Mouse (Mus musculus): Measurements from ENCODE around the gene Gngt2. TPM values are rescaled to one million over a fixed set of nuclear protein-coding genes. Genes with fewer than 3 reads are reported as not detected.

The Gngt2 gene
- total and polyA plus RNA-seq, 3 experiments = 10.2 to 24.4 (median 19.0) TPM

DNA sequence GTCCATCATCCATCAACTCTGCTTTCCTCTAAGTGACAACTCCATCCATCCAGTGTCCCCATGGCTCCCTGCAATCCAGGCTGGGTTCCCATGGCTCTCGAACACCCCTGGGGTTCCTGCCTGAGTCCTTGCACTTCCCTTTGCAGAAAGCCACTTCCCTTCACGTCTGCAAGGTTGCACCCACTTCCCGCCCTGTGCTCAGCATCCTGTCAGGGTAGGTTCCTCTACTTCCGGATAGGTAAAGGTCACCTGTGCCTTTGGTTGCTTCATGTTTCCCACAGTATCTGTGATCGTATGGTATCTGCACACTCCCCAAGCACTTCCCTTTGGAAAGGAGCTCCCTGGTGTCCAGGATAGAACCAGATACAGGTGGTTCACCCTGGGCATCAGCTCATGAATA lies 32.0 kb upstream of the Gngt2 start:
- no peaks in the 10 kb centered on the region for H3K79me2 ChIP-seq (replicated peaks; ENCODE audit: control insufficient read depth, insufficient read depth, low read length)
- peaks cover 9% of the 10 kb centered on the region for H3K4me1 ChIP-seq (ENCODE audit: control insufficient read depth, insufficient read depth, low read length)
- H3K27me3 ChIP-seq (ENCODE audit: control insufficient read depth, insufficient read depth, low read length) = no peaks in the 10 kb centered on the region
- TF ChIP-seq CTCF (IDR thresholded peaks at IDR 0.05) (no peak), EP300 (IDR thresholded peaks at IDR 0.05; ENCODE audit: insufficient read depth, low read depth, low read length) (no peak), POLR2A (IDR thresholded peaks at IDR 0.05; ENCODE audit: insufficient read depth, low read depth, low read length) (no peak)
- 44% methylated on average over 5 of the region's 5 CpGs for WGBS
- no peaks in the 10 kb centered on the region for H3K36me3 ChIP-seq (ENCODE audit: control insufficient read depth, insufficient read depth, low read length)
- H3K27ac ChIP-seq = no peak overlapping the region
- DNase-seq = no peak
- H3K9ac ChIP-seq (ENCODE audit: low read depth, low read length) = no peak overlapping the region
- H3K4me3 ChIP-seq = no peak overlapping the region
- intact Hi-C loops (cut with DNase I) = no loop called here

DNA sequence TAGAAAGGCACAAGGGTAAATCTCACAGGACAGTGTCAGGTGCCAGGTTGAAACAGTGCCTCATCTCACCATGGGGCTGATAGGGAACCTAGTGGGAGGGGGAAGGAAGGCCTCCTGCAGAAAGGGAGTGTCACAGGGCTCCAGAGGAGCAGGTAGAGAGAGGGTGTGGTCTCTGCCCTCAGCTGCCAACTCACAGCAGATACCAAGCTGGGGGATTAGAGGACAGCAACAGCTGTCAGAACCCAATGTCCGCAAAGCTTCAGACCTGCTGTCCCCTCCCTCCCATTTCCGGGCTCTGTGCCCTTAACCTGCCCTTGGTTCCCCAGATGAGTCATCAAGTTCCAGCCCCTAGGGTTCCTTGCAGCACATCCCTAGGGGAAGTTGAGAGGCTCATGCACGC lies 31.5 kb upstream of the Gngt2 start:
- no peak overlapping the region for H3K4me3 ChIP-seq
- no peak for TF ChIP-seq POLR2A (IDR thresholded peaks at IDR 0.05; ENCODE audit: insufficient read depth, low read depth, low read length)
- TF ChIP-seq EP300 (IDR thresholded peaks at IDR 0.05; ENCODE audit: insufficient read depth, low read depth, low read length) = 0 out of 2 replicates have a peak, but pooled peaks have one; percentile 33
- no peak for TF ChIP-seq CTCF (IDR thresholded peaks at IDR 0.05)
- DNase-seq = no peak
- no peaks in the 10 kb centered on the region for H3K79me2 ChIP-seq (replicated peaks; ENCODE audit: control insufficient read depth, insufficient read depth, low read length)
- H3K27me3 ChIP-seq (ENCODE audit: control insufficient read depth, insufficient read depth, low read length) = no peaks in the 10 kb centered on the region
- intact Hi-C loops (cut with DNase I) = no loop called here
- no peak overlapping the region; the same call in 1 of the 2 replicates for H3K27ac ChIP-seq
- H3K4me1 ChIP-seq (ENCODE audit: control insufficient read depth, insufficient read depth, low read length) = peaks cover 9% of the 10 kb centered on the region
- WGBS = 17% methylated on average over 3 of the region's 3 CpGs
- no peaks in the 10 kb centered on the region for H3K36me3 ChIP-seq (ENCODE audit: control insufficient read depth, insufficient read depth, low read length)
- H3K9ac ChIP-seq (ENCODE audit: low read depth, low read length) = no peak overlapping the region

DNA sequence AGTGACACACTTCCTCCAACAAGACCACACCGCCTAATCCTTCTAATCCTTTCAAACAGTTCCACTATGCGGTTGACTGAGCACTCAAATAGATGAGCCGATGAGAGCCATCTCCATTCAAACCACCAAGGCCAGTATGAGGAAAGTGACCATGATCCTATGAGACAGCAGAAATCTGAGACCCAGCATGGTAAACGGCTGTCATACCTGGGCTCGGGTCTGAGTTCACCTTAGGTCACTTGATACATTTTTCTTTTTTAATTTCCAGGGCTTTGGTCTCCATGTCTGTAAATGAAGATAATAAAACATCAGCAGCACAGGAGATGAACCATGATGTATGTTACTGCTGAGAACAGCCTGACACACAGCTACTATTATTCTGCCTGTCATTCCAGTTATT lies 29.1 kb upstream of the Gngt2 start:
- Histone ChIP-seq H3K4me1 (ENCODE audit: control insufficient read depth, insufficient read depth, low read length) (peaks cover 9% of the 10 kb centered on the region), H3K9ac (ENCODE audit: low read depth, low read length) (no peak overlapping the region), H3K27me3 (ENCODE audit: control insufficient read depth, insufficient read depth, low read length) (no peaks in the 10 kb centered on the region), H3K4me3 (no peak overlapping the region), H3K79me2 (replicated peaks; ENCODE audit: control insufficient read depth, insufficient read depth, low read length) (no peaks in the 10 kb centered on the region), H3K27ac (no peak overlapping the region), H3K36me3 (ENCODE audit: control insufficient read depth, insufficient read depth, low read length) (no peaks in the 10 kb centered on the region)
- 97% methylated on average over 5 of the region's 5 CpGs for WGBS
- intact Hi-C loops (cut with DNase I) = no loop called here
- no peak for DNase-seq
- no peak for TF ChIP-seq POLR2A (IDR thresholded peaks at IDR 0.05; ENCODE audit: insufficient read depth, low read depth, low read length)

DNA sequence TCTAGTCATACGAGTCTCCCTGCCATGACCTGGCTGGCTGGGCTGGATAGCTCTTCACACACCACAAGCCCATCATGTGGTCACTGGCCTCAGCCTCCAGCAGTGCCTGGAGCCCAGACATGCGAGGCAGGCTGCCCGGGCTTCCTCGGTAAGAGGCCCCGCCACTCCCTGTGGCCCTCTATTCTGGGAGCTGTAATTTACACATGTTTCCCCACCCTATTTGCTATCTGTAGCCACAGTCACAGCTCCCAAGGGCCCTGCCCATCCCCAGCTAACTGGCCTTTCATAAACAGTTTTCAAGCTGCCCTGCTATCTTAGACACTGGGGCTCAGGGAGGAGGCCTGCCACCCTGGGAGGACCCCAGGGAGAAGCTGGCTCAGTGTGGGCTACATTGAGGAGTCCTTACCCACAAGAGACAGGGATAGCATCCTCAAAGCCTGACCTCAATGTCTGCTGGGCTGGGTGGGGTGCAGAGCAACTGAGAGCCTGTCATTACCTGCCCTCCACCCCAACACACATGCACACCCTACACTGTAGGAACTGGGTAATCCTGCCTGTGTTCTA lies 28.5 kb upstream of the Gngt2 start:
- Histone ChIP-seq H3K27me3 (ENCODE audit: control insufficient read depth, insufficient read depth, low read length) (no peaks in the 10 kb centered on the region), H3K9ac (ENCODE audit: low read depth, low read length) (no peak overlapping the region), H3K4me3 (no peak overlapping the region), H3K79me2 (replicated peaks; ENCODE audit: control insufficient read depth, insufficient read depth, low read length) (no peaks in the 10 kb centered on the region), H3K4me1 (ENCODE audit: control insufficient read depth, insufficient read depth, low read length) (peaks cover 9% of the 10 kb centered on the region), H3K36me3 (ENCODE audit: control insufficient read depth, insufficient read depth, low read length) (no peaks in the 10 kb centered on the region), H3K27ac (peak overlapping the region; percentile 40)
- peak in 1 of 2 experiments; percentile 70 for DNase-seq
- WGBS = 29% methylated on average over 5 of the region's 5 CpGs
- no peak for TF ChIP-seq POLR2A (IDR thresholded peaks at IDR 0.05; ENCODE audit: insufficient read depth, low read depth, low read length)
- no peak for TF ChIP-seq EP300 (IDR thresholded peaks at IDR 0.05; ENCODE audit: insufficient read depth, low read depth, low read length)
- TF ChIP-seq CTCF (IDR thresholded peaks at IDR 0.05) = no peak
- intact Hi-C loops (cut with DNase I) = no loop called here

DNA sequence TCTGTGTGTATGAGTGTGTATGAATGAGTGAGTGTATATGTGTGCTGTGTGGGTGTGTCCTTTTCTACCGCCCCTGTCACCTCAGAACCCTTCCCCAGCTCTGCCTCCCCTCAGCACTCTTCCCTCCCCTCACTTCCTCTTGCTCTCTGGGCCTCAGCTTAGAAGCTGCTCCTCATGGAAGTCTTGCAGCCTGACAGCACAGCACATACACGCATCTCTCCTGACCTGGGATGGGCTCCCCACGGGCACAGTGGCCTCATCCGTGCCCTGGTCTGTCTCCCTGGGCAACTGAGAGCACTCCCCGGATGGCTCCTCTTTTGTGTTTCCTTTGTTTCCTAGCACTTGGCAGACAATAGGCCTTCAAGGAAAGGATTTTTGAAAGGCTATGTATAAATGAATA lies 27.4 kb upstream of the Gngt2 start:
- Histone ChIP-seq H3K36me3 (ENCODE audit: control insufficient read depth, insufficient read depth, low read length) (no peaks in the 10 kb centered on the region), H3K4me3 (no peak overlapping the region), H3K4me1 (ENCODE audit: control insufficient read depth, insufficient read depth, low read length) (peaks cover 9% of the 10 kb centered on the region), H3K9ac (ENCODE audit: low read depth, low read length) (no peak overlapping the region), H3K27ac (no peak overlapping the region), H3K27me3 (ENCODE audit: control insufficient read depth, insufficient read depth, low read length) (no peaks in the 10 kb centered on the region), H3K79me2 (replicated peaks; ENCODE audit: control insufficient read depth, insufficient read depth, low read length) (no peaks in the 10 kb centered on the region)
- TF ChIP-seq POLR2A (IDR thresholded peaks at IDR 0.05; ENCODE audit: insufficient read depth, low read depth, low read length) (no peak), CTCF (IDR thresholded peaks at IDR 0.05) (no peak), EP300 (IDR thresholded peaks at IDR 0.05; ENCODE audit: insufficient read depth, low read depth, low read length) (no peak)
- intact Hi-C loops (cut with DNase I) = no loop called here
- WGBS = 44% methylated on average over 5 of the region's 5 CpGs
- DNase-seq = no peak

DNA sequence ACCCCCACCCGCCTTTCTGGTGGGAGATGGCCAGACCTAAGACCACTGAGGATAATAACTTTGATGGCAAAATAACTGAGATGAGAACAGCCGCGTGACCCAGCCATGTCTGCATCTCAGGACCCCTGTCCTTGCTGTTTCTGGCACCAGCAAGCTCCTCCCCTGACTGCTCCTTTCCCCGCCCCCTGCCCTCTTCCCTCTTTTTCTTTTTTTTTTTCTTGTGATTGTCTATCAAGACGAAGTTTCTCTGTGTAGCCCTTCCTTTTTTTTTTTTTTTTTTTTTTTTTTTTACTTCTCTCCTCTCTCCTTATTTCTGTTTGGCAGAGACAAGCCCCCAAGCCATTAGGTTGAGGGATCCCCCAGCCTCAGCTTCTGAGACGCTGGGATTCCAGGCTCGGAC lies 26.2 kb upstream of the Gngt2 start:
- Histone ChIP-seq H3K79me2 (replicated peaks; ENCODE audit: control insufficient read depth, insufficient read depth, low read length) (no peaks in the 10 kb centered on the region), H3K27me3 (ENCODE audit: control insufficient read depth, insufficient read depth, low read length) (no peaks in the 10 kb centered on the region), H3K4me3 (no peak overlapping the region), H3K9ac (ENCODE audit: low read depth, low read length) (no peak overlapping the region), H3K27ac (no peak overlapping the region), H3K36me3 (ENCODE audit: control insufficient read depth, insufficient read depth, low read length) (no peaks in the 10 kb centered on the region), H3K4me1 (ENCODE audit: control insufficient read depth, insufficient read depth, low read length) (peaks cover 2% of the 10 kb centered on the region)
- TF ChIP-seq CTCF (IDR thresholded peaks at IDR 0.05) (no peak), POLR2A (IDR thresholded peaks at IDR 0.05; ENCODE audit: insufficient read depth, low read depth, low read length) (no peak), EP300 (IDR thresholded peaks at IDR 0.05; ENCODE audit: insufficient read depth, low read depth, low read length) (no peak)
- intact Hi-C loops (cut with DNase I) = no loop called here
- DNase-seq = no peak
- WGBS = 72% methylated on average over 7 of the region's 7 CpGs
